Mouse (Mus musculus) layer of hippocampus, postnatal 36 days (tissue): Measurements from ENCODE around the gene Pawr. TPM values are rescaled to one million over a fixed set of nuclear protein-coding genes. Genes with fewer than 3 reads are reported as not detected.

Experiments used
- DNase-seq, 2 experiments: peaks; one replicate each; pipeline ENCODE4 v3.0.0; 2022
- total RNA-seq, 2 experiments: library from RNA; stranded (reverse); gene quantifications; 2 replicates each; pipeline ENCODE4 v1.2.3; 2021

Pawr gene
- total RNA-seq, 2 experiments from 2014 or later, result 2.1 to 2.4 TPM

DNA sequence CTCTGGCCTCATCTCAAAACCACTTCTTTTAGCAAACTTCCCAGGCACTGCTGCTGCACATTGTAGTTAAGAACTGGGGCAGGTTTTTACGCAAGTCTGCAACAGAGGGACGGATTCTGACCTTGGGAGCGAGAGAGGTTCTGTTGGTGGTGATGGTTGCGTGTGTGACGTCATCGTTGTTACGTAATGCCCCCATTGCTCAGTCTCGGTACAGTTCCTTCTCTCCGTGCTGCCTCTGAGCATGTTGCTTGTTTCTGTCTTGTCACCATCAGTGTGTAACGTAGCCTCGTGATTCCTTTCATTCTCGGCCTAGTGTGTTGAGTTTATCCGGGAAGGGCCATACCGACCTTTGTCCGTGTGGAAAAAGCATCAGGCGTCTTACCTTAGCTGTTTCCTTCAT lies 28.1 kb downstream of the Pawr start:
- no peak for DNase-seq

DNA sequence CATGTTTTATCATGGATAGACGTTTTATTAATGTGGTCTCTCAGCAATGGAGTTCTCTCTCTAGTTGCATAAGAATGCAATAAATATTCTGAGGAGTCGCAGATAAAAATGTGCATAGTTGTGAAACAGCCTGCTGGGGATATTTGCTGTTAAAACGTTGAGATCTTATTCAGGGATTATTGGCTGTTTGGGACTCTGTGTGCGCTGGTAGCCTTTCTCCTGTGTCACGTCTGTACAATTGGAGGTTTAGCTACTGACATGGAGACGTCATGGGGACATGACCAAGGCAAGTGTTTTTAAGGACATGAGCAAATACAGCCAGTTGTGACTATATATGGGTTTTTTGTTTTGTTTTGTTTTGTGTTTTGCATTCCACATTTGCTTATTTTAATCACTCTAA lies 28.9 kb downstream of the Pawr start:
- DNase-seq, result no peak

DNA sequence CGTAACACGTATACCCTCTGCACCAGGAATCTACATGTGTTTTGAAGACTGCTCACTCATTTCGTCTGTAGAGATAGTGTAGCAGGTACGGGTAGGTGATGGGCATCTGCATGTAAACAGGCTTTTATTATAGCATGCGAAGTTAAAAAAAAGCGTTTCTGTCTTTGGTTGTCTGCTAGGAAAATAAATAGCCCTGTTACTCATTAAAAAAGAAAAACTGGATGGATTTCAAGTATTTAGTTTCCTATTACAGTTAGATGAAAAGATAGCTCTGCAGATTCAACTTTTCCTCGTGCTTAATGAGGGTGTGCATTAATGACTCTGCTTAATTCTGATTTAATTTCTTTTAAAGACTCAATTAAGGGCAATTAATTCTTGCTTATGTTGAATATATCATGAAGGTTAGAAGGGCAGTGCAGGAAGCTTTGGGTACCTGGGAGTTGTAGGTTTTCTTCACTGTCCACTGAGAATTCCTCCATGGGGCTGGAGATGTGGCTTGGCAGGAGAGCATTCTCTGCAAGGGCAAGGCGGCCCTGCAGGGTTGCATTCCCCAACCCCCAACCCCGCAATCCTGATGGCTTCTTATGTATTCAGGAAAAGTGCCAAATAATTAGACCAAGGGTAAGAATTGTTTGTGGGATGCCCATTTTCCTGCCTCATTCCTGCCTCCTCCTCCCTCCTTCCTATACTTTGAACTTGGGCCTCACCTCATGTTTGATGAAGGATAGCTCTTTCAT lies 29.7 kb downstream of the Pawr start:
- DNase-seq, result no peak

DNA sequence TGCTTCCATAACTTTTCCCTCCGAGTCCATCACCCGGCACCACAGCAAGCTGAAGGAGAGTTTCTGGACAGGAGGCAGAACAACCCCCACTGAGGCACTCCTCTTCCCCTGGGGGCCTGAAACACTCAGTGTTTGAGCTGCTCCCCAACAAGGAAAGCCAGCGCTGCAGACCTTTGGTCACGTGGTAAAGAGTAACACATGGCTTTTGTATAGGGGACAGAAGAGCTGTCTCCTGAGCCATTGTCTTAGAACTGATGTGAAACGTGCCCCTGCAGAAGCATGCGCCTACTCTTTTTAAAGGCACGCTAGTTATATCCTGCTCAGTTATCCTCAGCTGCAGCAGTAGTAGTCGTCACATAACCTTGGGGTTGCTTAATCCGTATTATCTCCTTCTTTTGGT lies 32.0 kb downstream of the Pawr start:
- no peak for DNase-seq

DNA sequence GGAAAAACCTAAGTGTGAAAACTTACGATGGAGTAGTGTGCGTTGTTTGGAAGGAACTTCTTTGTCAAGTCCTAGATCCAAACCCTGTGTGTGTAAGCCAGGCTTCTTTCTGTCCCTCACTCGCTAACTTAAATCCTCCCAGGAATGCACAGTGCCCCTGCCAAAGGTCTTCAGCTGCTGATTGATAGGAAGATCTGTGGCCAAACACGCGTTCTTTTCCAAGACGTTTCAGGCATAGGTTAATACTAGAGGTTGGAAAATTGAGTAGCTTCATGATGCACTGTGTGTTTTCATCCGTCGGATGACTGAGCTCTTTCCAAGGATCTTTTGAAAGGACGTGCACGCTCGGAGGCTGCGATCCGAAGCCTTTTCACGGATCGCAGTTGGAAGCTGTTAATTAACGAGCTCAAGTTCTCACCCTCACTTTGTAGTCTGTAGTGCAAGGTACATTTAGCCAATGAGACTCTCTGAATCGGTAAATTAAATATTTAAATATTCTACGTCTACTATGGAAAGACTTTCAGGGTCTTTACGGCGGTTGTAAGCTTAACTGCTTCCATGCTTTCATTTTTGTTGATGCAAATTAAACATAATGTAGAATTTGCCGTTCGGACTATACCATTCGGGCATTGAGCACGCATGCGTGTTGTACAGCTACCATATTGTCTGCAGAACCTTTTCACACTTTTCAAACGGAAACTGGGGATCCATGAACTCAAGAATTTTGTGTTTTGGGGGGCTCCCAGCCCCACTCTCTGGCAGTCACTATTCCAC lies 33.2 kb downstream of the Pawr start:
- DNase-seq, result no peak

DNA sequence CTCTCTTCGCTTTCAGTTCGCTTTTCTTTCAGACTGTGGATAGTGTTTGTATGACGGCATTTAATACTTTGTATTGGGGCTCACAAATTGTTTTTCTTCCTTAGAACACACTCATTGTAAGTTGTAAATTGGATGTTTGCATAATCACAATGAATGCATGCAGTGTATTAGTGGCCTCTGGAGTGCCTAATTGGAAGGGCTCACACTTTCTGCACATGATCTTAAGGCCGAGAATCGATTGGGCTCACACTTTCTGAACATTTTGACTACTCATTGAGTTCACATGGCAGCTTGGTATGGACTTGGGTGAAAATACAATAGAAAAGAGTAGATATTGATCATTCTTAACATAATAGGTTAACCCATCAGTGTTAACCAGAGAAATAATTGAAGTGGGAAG lies 34.3 kb downstream of the Pawr start:
- no peak for DNase-seq

DNA sequence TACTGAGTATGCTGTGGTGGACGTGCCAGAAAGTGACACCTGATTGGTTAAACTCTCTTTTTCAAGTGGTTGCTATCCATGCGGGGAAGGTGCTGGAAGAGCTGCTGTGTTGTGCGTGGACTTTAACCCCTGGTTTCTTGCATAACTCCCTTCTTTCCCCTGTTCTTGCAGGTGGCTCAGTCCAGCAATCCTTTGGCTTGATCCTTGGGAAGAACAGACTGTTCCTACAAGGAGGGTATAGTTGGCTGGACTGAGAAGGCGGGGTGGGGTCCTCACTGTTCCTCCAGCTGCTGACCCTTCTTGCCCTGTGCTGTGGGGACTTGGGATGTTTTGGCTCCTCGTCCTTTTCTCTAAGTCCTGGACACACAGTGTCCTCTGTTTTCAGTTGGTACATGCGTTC lies 36.4 kb downstream of the Pawr start:
- no peak for DNase-seq

DNA sequence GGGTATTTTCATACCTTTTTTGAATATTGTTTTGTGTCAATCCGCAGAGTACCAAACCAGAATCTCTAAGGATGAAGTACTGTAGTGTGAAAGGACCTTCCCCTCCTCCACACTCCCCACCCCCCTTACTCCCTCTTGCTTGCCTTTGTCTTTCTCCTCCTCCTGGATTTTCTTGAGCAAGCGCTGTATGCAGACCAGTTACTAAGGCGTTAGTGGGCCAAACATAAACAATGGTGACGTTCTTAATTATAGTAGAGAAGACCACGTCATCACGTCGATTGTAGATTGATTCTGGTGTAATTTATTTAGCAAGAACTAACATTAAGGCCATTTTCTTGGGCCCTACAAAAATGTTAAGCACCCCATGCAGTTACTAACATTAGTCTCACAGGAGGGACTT lies 40.3 kb downstream of the Pawr start:
- DNase-seq, result no peak

DNA sequence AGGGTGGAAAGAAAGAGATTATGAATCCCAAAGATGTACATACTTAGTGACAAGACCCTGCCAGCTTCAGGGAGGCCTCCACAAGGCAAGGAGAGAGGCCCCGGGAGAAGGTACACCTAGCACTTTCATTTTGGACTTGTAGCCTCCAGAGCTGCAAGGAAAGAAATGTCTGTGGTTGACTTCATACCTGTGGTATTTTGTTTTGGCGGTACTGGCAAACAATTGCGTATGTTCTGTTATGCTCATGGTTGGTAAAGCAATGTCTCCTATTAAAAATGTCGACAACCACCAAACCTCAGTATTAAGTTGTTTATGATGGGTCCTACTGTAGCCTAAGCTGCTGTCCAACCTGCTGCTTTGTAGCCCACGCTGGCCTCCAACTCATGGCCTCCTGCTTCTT lies 40.9 kb downstream of the Pawr start:
- DNase-seq, result no peak

DNA sequence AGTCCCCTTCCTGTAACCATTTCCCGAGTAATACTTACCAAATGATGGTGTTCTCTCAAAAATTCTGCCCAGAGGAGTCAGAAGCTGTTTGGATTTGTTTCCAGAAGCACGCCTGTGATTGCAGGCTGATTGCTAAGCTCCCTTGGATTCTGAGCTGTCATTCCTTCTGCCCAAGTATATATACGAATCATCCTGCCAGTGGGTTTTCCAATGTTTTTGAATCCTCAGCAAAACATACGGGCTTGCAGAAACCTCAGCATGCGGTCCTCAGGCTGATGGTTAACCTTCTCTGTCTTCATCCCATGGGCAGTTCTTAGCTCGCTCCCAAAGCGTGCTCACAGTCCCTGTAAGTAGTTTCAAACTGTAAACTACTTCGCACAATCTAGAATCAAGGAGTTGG lies 43.9 kb downstream of the Pawr start:
- no peak for DNase-seq

DNA sequence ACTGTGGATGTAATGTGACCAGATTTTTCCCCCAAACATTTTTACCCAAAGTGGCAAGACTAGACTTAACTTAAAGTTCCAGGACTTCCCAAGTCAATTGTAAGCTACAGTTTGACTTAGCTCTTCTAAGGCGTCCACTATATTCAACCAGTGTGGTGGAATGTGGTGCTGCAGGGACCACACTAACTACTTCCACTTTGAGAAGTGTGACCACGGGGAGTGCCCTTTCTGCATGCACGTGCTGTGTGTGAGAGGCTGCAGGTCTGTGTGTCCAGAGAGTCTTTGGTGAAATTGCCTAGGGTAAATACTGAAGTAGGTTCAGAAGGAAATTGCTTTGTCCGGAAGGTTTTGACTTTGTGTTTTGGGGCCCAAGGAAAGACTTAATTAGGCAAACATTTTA lies 44.4 kb downstream of the Pawr start:
- DNase-seq, result no peak

DNA sequence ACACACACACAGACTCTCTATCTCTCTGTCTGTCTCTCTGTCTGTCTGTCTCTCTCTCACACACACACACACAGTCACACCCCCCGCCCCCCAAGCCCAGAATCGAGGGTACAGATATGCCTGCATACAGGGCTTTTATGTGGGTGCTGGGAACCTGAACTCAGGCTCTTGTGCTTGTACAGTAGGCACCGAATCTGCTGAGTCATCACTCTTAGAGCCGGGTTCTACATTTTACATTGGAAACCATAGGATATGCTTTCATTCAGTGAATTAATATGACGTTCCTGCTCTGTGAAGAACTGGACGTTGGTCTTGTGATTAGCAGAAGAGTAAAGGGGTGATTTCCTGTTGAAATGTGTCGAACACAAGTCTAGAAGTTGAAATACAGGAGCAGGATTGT lies 45.4 kb downstream of the Pawr start:
- DNase-seq, result no peak

DNA sequence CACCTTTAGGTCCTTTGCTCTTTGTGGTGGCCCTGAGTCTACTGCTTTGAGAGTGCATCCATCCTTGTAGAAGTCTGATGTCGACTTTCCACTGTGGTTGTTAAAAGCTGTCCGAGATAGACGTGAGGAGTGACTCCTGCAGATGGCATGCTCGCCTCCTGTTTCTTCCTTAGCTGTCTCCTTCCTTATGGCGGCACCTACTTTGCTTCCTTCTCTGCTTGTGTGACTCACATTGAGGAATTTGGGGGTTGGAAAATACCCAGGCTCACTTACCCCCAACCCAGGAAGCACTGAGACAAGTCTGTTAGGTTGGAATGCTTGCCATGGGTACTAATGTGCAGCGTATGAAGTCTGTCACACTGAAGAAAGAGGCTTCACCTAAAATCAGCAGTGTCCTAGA lies 46.1 kb downstream of the Pawr start:
- DNase-seq, result no peak

DNA sequence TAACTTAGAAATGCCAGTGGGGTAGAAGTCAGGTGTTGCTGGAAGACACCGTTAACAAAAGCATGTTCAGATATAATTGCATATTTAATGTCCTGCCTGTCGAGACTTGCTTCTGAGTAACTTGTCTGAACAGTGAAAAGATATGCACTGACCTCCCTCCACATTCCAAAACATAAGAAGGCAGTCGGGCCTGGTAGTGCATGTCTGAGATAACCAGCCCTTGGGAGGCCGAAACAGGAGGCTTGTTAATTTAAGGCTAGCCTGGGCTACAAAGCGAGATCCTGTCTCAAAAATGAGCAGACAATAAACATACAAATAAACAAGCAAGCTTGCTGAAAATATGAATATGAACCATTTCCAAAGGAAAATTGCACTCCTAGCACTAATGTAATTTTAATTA lies 46.6 kb downstream of the Pawr start:
- DNase-seq, result no peak

DNA sequence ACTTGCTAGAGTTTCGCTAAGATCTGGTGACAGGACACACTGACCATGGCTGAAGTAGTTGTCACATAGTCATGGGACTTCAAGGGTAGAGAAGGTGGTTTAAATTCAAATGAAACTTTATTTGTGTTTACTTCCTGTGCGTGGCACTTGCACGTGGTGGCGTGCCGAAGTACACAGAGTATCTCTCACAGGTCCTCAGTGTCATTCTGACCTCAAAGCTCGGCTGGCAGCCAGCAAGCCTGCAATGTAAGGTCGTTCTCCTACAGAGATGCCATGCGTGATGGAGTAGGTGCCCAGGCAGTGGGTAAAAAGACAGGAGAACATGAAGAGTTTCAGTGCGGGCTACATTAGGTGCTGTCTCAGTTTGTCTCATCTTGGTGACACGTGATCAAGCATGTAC lies 48.8 kb downstream of the Pawr start:
- no peak for DNase-seq

DNA sequence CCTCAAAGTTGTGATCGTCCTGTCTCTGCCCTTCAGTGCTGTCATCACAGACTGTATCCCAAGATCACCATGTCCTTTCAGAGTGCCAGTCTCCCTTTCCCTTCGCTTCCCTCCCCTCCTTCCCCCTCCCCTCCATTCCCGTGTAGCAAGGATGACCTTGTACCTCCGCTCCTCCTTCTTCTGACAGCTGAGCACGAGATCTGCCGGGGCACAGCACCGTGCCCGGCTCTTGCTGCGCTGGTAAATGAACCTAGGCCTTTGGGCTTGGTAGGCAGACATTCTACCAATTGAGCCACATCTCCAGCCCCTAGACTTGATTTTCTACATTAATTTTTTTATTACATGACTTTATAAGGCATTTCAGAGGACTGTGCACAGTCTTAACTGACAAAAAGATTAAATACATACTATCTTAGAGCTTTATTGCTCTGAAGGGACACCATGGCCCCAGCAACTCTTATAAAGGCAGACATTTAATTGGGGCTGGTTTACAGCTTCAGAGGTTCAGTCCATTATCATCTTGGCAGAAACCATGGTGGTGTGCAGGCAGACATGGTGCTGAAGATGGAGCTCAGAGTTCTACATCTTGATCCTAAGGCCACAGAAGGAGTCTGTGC lies 52.3 kb downstream of the Pawr start:
- no peak for DNase-seq

DNA sequence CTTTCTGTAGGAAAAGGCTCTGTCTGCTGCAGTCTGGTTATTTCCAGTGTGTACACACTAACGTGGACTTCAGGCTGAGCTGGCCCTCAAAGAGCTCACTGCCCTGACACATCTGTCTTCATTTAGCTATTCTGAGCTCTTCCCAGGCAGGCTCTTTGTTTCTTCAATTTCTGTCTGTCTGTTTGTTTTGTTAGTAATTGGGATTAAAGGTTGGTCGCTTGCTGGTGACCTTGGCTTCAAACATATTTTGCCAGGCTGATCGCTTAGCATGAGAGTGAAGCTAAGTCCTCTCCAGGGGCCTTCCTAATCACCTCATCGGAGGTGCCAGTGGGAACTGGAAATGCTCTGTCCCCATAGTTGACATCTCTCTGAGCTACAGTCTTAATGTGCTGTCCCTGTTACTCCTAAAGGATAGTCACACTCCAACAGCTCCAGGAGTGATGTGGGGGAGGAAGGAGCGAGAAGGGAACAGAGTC lies 53.6 kb downstream of the Pawr start:
- no peak for DNase-seq

DNA sequence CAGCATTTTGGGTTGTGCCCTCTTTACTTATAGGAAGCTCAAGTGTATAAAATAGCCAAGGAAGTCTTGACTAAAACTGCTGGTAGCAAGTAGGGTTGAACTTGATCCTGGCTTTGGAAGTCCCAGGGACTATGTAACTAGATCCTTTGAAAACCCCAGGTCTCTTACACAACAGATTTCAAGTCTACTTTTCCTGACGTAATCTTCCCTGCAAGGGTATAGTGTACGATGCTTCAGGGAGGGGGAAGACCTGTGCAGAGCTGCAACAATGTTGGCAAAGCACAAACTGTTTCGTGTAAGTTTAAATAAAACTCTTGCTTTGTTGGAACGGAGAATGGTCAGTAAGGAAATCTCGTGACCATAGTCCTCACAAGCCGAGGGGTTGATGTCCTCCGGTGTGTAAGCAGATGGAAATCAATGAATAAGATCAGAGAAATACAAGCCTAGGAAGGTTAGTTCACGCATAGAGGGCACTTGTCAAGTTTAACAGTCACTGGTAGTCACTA lies 56.5 kb downstream of the Pawr start:
- DNase-seq, result no peak

DNA sequence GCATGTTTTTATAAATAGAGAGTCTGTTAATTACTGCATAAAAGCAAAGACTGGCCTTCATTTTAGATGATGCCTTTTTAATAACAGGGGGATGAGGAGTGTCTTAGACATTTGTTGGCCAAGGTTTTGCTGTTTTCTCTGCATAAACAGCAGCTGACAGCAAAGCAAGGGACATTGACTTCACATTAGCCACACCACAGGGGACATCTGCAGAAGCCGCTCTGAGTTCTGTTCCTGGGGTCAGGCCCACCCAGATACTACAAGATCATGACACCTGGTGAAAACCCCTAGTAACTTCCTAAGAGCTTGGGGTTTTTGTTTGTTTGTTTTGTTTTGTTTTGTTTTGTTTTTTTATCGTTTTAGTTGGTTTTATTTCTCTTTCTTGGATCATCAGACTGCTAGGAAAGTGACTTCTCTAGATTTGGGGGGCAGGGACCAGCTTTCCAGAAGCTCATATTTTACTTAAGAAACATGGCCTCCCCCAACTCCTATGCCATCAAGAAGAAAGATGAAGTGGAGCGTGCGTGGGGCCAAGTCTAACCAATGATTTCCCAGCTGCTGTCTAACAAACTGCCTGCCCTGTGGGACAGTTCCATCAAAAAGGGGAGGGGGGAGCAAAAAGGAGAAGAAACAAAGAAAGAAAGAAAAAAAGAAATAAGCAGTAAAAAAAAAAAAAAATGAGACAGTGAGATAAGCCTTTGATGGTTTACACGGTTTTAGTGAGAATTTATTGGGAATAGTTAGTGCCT lies 57.4 kb downstream of the Pawr start:
- DNase-seq, result no peak

DNA sequence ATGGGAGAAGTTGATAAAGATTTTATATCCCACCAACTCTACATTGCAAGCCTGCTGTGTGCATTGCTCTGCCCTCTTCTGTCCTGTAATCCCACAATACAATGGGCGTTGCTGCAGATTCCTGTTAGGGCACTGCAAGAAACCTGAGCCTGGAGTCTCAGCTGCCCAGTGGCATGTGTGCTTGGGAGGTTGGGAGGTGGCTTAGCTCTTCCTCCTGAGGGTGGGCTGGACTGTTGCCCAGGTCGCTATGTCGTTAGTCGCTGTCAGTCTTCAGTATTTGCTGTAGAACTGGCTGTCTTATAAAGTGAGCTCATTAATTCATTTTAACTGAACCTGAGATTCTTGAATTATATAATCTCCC lies 58.0 kb downstream of the Pawr start:
- DNase-seq, result no peak

DNA sequence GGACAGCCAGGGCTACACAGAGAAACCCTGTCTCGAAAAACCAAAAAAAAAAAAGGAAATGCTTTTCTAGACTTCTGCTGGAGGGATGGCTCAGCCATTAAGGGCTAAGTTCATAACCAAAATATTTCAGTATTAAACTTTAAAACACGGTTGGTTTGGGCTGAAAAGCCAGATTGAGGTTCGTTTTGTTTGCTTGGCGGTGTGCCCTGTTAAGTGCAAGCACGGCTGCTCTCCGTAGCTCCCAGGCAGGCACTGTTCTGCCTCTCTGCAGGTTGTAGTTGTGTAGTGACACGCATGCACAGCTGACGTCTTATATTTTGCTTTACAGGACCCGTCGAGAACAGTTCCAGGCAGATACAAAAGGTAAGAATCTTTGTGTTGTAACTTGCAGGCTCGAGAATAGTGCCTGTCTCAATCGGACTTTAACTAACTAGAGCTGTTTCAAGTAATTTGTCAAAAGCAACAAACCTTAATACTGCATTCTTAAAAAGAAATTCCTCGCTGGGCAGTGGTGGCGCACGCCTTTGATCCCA lies 59.5 kb downstream of the Pawr start:
- DNase-seq, result no peak

DNA sequence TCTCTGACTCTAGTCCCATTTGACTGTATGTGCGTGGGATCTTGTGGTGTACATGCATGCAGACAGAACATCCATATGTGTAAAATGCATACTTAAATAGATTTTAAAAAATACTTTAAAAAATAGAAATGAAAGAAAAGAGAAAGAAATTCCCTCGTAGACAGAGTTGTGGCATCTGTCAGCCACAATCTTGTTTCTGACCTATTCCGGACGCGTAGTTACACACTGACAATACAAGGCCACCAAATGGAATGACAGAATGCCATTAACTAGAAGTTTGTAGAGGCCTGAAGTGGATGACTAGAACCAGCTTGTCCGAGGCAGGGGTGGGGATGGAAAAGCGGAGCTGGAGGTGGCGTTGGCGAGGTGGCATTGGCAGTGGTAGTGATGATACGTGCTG lies 60.2 kb downstream of the Pawr start:
- no peak for DNase-seq

DNA sequence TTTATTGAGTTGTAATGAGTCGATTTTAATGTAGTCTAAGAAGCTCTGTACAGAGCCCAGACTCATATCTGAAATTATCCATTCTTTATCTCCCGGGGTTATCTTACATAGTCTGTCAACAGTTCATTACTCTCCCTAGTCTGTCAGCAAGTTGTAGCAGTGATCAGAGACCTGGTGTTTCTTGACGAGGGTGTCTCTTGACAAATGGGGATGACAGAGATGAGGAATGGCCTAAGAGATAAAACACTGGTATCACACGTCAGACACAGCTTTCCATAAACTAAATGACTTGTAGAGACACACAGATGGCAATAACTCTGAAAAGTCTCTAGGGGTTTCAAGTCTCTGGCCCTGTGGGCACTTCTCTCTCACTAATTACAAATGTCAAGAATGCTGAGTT lies 62.4 kb downstream of the Pawr start:
- no peak for DNase-seq
